Mouse (Mus musculus): ENCODE data around the gene Lsm7.
A peak's percentile ranks its signal among the peaks of the same experiment; 100 is the strongest.
"Not testable (repeated sequence)": the region's sequence is repeated elsewhere in the genome, so short reads cannot be mapped to it uniquely, and the experiment has no call there.

Lsm7 gene

GRCm38 (mm10) chr10:80836949-80837379, 18.0 kb downstream of the Lsm7 start:
- no peak for DNase-seq (ENCODE audit: low spot score)

- no peak for DNase-seq (ENCODE audit: low spot score)
Measured at GRCm38 (mm10) chr10:80835617-80836016, 19.4 kb downstream of the Lsm7 start.

- no peak for DNase-seq (ENCODE audit: low spot score)
Measured at GRCm38 (mm10) chr10:80832818-80833217, 22.2 kb downstream of the Lsm7 start.

GRCm38 (mm10) chr10:80831136-80831535, 23.9 kb downstream of the Lsm7 start:
- DNase-seq (ENCODE audit: low spot score) = no peak

GRCm38 (mm10) chr10:80829359-80830278, 25.4 kb downstream of the Lsm7 start:
- DNase-seq (ENCODE audit: low spot score) = no peak

GRCm38 (mm10) chr10:80828587-80828986, 26.4 kb downstream of the Lsm7 start:
- DNase-seq (ENCODE audit: low spot score) = not testable (repeated sequence)

- DNase-seq (ENCODE audit: low spot score) = no peak
Measured at GRCm38 (mm10) chr10:80827870-80828420, 27.1 kb downstream of the Lsm7 start.

- no peak for DNase-seq (ENCODE audit: low spot score)
Measured at GRCm38 (mm10) chr10:80827063-80827869, 27.7 kb downstream of the Lsm7 start.

- DNase-seq (ENCODE audit: low spot score) = peak; percentile 100
Measured at GRCm38 (mm10) chr10:80826151-80827062, 28.6 kb downstream of the Lsm7 start, which contains the start of gene Oaz1. Gene Oaz1 (plus strand): TSS chr10:80826656.

GRCm38 (mm10) chr10:80824827-80825226, 30.2 kb downstream of the Lsm7 start:
- DNase-seq (ENCODE audit: low spot score) = no peak

GRCm38 (mm10) chr10:80823847-80824643, 31.0 kb downstream of the Lsm7 start:
- DNase-seq (ENCODE audit: low spot score) = no peak

- no peak for DNase-seq (ENCODE audit: low spot score)
Measured at GRCm38 (mm10) chr10:80823316-80823715, 31.7 kb downstream of the Lsm7 start.

- DNase-seq (ENCODE audit: low spot score) = no peak
Measured at GRCm38 (mm10) chr10:80822528-80822927, 32.5 kb downstream of the Lsm7 start.

- no peak for DNase-seq (ENCODE audit: low spot score)
Measured at GRCm38 (mm10) chr10:80821991-80822390, 33.0 kb downstream of the Lsm7 start.

GRCm38 (mm10) chr10:80819406-80819805, 35.6 kb downstream of the Lsm7 start:
- DNase-seq (ENCODE audit: low spot score) = no peak

- no peak for DNase-seq (ENCODE audit: low spot score)
Measured at GRCm38 (mm10) chr10:80818599-80819281, 36.3 kb downstream of the Lsm7 start.

GRCm38 (mm10) chr10:80817955-80818354, 37.1 kb downstream of the Lsm7 start:
- DNase-seq (ENCODE audit: low spot score) = not testable (repeated sequence)

GRCm38 (mm10) chr10:80817164-80817563, 37.8 kb downstream of the Lsm7 start:
- no peak for DNase-seq (ENCODE audit: low spot score)

- DNase-seq (ENCODE audit: low spot score) = not testable (repeated sequence)
Measured at GRCm38 (mm10) chr10:80816303-80816702, 38.7 kb downstream of the Lsm7 start.

- DNase-seq (ENCODE audit: low spot score) = no peak
Measured at GRCm38 (mm10) chr10:80814800-80815199, 40.2 kb downstream of the Lsm7 start.

All from layer of hippocampus, adult 11-12 months (tissue).